In the genomic region with DNA sequence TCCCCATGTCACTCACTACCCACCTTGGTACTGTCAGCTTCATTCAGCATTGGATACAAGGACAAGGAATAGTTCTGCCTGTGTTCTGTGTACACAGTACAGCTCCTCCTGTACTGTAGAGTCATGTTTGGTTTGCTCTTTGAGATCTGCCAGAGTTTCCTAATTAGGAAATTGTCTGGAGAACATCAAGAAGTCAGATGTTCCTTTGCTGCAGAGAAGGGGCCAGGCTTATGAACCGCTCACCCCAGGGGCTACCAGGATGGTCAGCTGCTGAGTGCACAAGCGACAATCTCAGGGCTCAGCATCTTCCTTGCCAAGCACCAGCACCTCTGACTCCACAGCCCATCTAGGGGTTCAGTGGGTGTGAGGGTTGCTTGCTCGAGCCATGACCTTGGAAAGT, we compare ENCODE assay signal across 12 mouse cellular contexts.
A peak's percentile ranks its signal among the peaks of the same experiment; 100 is the strongest.
DNase-seq lines count a peak whose midpoint lies in the region; ATAC-seq and TF ChIP-seq lines count a peak whose summit lies in the region.
"Had no signal": no experiment of that assay in that cellular context is flagged by ENCODE, and none has a peak within 500 bp of the region (broad histone marks: within the 10 kb centered on the region; RNA-seq: fewer than 3 reads in every experiment).

No protein-coding gene starts in this region.

- no peak overlapping the region for H3K4me3 ChIP-seq in hindbrain, embryonic 16.5 days (ENCODE audit: low read length)
- no peak overlapping the region for H3K4me3 ChIP-seq in hindbrain, embryonic 12.5 days
- no peak overlapping the region for H3K4me3 ChIP-seq in lung, embryonic 15.5 days
- no peak overlapping the region for H3K4me3 ChIP-seq in lung, adult 2 months (replicated peaks; ENCODE audit: extremely low read depth, low read depth, low read length)
- no peak overlapping the region for H3K4me3 ChIP-seq in heart, embryonic 10.5 days
- H3K4me3 ChIP-seq in small intestine, adult 2 months (ENCODE audit: low read depth, low read length): no peak overlapping the region
- H3K4me3 ChIP-seq in forebrain, embryonic 16.5 days (replicated peaks; ENCODE audit: low read length): no peak overlapping the region
- H3K4me3 ChIP-seq: myocyte had no signal

- TF ChIP-seq POLR2A in lung, adult 2 months (IDR thresholded peaks at IDR 0.05; ENCODE audit: borderline replicate concordance, extremely low read depth, low read depth, low read length): no peak
- no peak for TF ChIP-seq POLR2A in small intestine, adult 2 months (IDR thresholded peaks at IDR 0.05; ENCODE audit: low read depth, low read length)

- no peak for DNase-seq in lung, adult 2 months
- no peak for DNase-seq in heart, embryonic 10.5 days (ENCODE audit: low spot score)
- no peak for DNase-seq in spleen, postnatal 10 days (ENCODE audit: low spot score in 2 of 2)
- DNase-seq: thymus, adult 18-20 months had no signal

- H3K27me3 ChIP-seq in hindbrain, embryonic 16.5 days (replicated peaks; ENCODE audit: control insufficient read depth, insufficient read depth, low read length): no peaks in the 10 kb centered on the region
- H3K27me3 ChIP-seq in hindbrain, embryonic 12.5 days: no peaks in the 10 kb centered on the region
- no peaks in the 10 kb centered on the region for H3K27me3 ChIP-seq in lung, embryonic 15.5 days
- H3K27me3 ChIP-seq in heart, embryonic 10.5 days (ENCODE audit: insufficient read depth, poor library complexity, severe bottlenecking): no peaks in the 10 kb centered on the region
- no peaks in the 10 kb centered on the region for H3K27me3 ChIP-seq in small intestine, adult 2 months (ENCODE audit: control insufficient read depth, insufficient read depth, low read length)
- no peaks in the 10 kb centered on the region for H3K27me3 ChIP-seq in forebrain, embryonic 16.5 days (replicated peaks; ENCODE audit: control insufficient read depth, insufficient read depth, low read length)

- 0 out of 2 replicates have a peak, but pooled peaks cover 2% of the 10 kb centered on the region for H3K4me1 ChIP-seq in hindbrain, embryonic 16.5 days (ENCODE audit: control insufficient read depth, insufficient read depth, low read depth, low read length)
- H3K4me1 ChIP-seq in hindbrain, embryonic 12.5 days: peaks cover 2% of the 10 kb centered on the region; the same call in 1 of the 2 replicates
- H3K4me1 ChIP-seq in lung, embryonic 15.5 days: peaks cover 15% of the 10 kb centered on the region
- H3K4me1 ChIP-seq in lung, adult 2 months (ENCODE audit: control insufficient read depth, insufficient read depth, low read length): peaks cover 5% of the 10 kb centered on the region; the same call in 1 of the 2 replicates
- peaks cover 32% of the 10 kb centered on the region for H3K4me1 ChIP-seq in heart, embryonic 10.5 days
- H3K4me1 ChIP-seq in small intestine, adult 2 months (ENCODE audit: control insufficient read depth, insufficient read depth, insufficient read length, low read length): no peaks in the 10 kb centered on the region
- no peaks in the 10 kb centered on the region for H3K4me1 ChIP-seq in forebrain, embryonic 16.5 days (replicated peaks; ENCODE audit: control insufficient read depth, insufficient read depth, low read length)

- H3K9ac ChIP-seq in hindbrain, embryonic 16.5 days (ENCODE audit: low read depth, low read length): no peak overlapping the region
- H3K9ac ChIP-seq in hindbrain, embryonic 12.5 days: no peak overlapping the region
- no peak overlapping the region for H3K9ac ChIP-seq in lung, embryonic 15.5 days
- no peak overlapping the region for H3K9ac ChIP-seq in forebrain, embryonic 16.5 days (replicated peaks; ENCODE audit: low read depth, low read length)
- H3K9ac ChIP-seq: hindbrain, embryonic 14.5 days had no signal

- no peak overlapping the region for H3K27ac ChIP-seq in hindbrain, embryonic 16.5 days (ENCODE audit: low read depth, low read length)
- no peak overlapping the region for H3K27ac ChIP-seq in hindbrain, embryonic 12.5 days
- H3K27ac ChIP-seq in lung, embryonic 15.5 days: peak overlapping the region; percentile 66
- H3K27ac ChIP-seq in heart, embryonic 10.5 days: peak overlapping the region; percentile 79
- H3K27ac ChIP-seq in small intestine, adult 2 months (ENCODE audit: insufficient read depth, low read depth, low read length): 0 out of 2 replicates have a peak overlapping the region, but pooled peaks have one; percentile 13
- H3K27ac ChIP-seq in forebrain, embryonic 16.5 days (ENCODE audit: low read length): no peak overlapping the region
- H3K27ac ChIP-seq: hindbrain, embryonic 14.5 days had no signal

- no peak overlapping the region for H3K4me2 ChIP-seq in hindbrain, embryonic 16.5 days (ENCODE audit: low read length)
- H3K4me2 ChIP-seq in hindbrain, embryonic 12.5 days (replicated peaks): no peak overlapping the region
- H3K4me2 ChIP-seq in lung, embryonic 15.5 days: no peak overlapping the region
- no peak overlapping the region for H3K4me2 ChIP-seq in forebrain, embryonic 16.5 days (ENCODE audit: low read length)
- H3K4me2 ChIP-seq: hindbrain, embryonic 14.5 days had no signal

- H3K36me3 ChIP-seq in hindbrain, embryonic 16.5 days (ENCODE audit: control insufficient read depth, insufficient read depth, low read length): no peaks in the 10 kb centered on the region
- no peaks in the 10 kb centered on the region for H3K36me3 ChIP-seq in hindbrain, embryonic 12.5 days
- no peaks in the 10 kb centered on the region for H3K36me3 ChIP-seq in lung, embryonic 15.5 days
- no peaks in the 10 kb centered on the region for H3K36me3 ChIP-seq in heart, embryonic 10.5 days
- no peaks in the 10 kb centered on the region for H3K36me3 ChIP-seq in small intestine, adult 2 months (ENCODE audit: control insufficient read depth, insufficient read depth, low read length)
- no peaks in the 10 kb centered on the region for H3K36me3 ChIP-seq in forebrain, embryonic 16.5 days (ENCODE audit: control insufficient read depth, insufficient read depth)

- no peaks in the 10 kb centered on the region for H3K9me3 ChIP-seq in hindbrain, embryonic 16.5 days (ENCODE audit: control insufficient read depth, low read length)
- H3K9me3 ChIP-seq in hindbrain, embryonic 12.5 days (replicated peaks): no peaks in the 10 kb centered on the region
- H3K9me3 ChIP-seq in lung, embryonic 15.5 days: no peaks in the 10 kb centered on the region
- H3K9me3 ChIP-seq in heart, embryonic 10.5 days: no peaks in the 10 kb centered on the region
- no peaks in the 10 kb centered on the region for H3K9me3 ChIP-seq in forebrain, embryonic 16.5 days (ENCODE audit: control insufficient read depth, low read length)

- WGBS in hindbrain, embryonic 16.5 days: 92% methylated on average over 3 of the region's 3 CpGs
- WGBS in hindbrain, embryonic 12.5 days: 80% methylated on average over 3 of the region's 3 CpGs
- 80% methylated on average over 3 of the region's 3 CpGs for WGBS in lung, embryonic 15.5 days
- 59% methylated on average over 3 of the region's 3 CpGs for WGBS in lung, adult 2 months
- WGBS in heart, embryonic 10.5 days: 53% methylated on average over 3 of the region's 3 CpGs
- 62% methylated on average over 3 of the region's 3 CpGs for WGBS in small intestine, adult 2 months
- WGBS in forebrain, embryonic 16.5 days: 88% methylated on average over 3 of the region's 3 CpGs

- ATAC-seq in hindbrain, embryonic 16.5 days: 0 out of 2 replicates have a peak, but pooled peaks have one; percentile 9
- ATAC-seq in hindbrain, embryonic 12.5 days (ENCODE audit: low FRiP score): no peak
- peak; percentile 53; the same call in 1 of the 2 replicates for ATAC-seq in lung, embryonic 15.5 days (ENCODE audit: borderline replicate concordance, extremely low read depth, low FRiP score, low TSS enrichment)
- ATAC-seq in forebrain, embryonic 16.5 days: no peak
- ATAC-seq: CD4-positive, CD25-positive, alpha-beta regulatory T cell, adult 4 months had no signal

- TF ChIP-seq CTCF in lung, adult 2 months (IDR thresholded peaks at IDR 0.05; ENCODE audit: insufficient read depth, low read length): no peak
- TF ChIP-seq CTCF in small intestine, adult 2 months (IDR thresholded peaks at IDR 0.05; ENCODE audit: extremely low read depth, insufficient read length, insufficient replicate concordance, low read depth, low read length): no peak

Comparison
In these comparisons a context has a peak if more than half of its experiments do, and no peak if none do; other contexts are left out.
1. ATAC-seq: peak in hindbrain, embryonic 16.5 days (single experiment) and lung, embryonic 15.5 days (single experiment); none in hindbrain, embryonic 12.5 days (single experiment) and forebrain, embryonic 16.5 days (single experiment).
2. H3K27ac ChIP-seq: peak in lung, embryonic 15.5 days (single experiment), heart, embryonic 10.5 days (single experiment) and small intestine, adult 2 months (single experiment); none in hindbrain, embryonic 16.5 days (single experiment), hindbrain, embryonic 12.5 days (single experiment) and forebrain, embryonic 16.5 days (single experiment).